Mouse (Mus musculus) embryonic facial prominence, embryonic 14.5 days (tissue): ENCODE measurements around the gene Letmd1. TPM values are rescaled to one million over a fixed set of nuclear protein-coding genes. Genes with fewer than 3 reads are reported as not detected.

ENCODE experiments used
- polyA plus RNA-seq: library from polyadenylated mRNA; unstranded; fragments of >200 nt; fragmentation: Nextera tagmentation; extraction: Ambion mirVana; gene quantifications from 2 replicates; pipeline ENCODE4 v1.2.1, GENCODE M21; 2014

The Letmd1 gene
- polyA plus RNA-seq, 1 experiment from 2014 or later = 26.6 TPM

Other genes starting within 250 kb of the Letmd1 start
- gene Atf1, start 241.2 kb upstream of the Letmd1 start, polyA plus RNA-seq = 33.3 and 33.5 TPM in 2 replicates
- not detected in 2 replicates for gene Tmprss12, start 188.2 kb upstream of the Letmd1 start, polyA plus RNA-seq
- gene Mettl7a1, start 164.9 kb upstream of the Letmd1 start, polyA plus RNA-seq = 3.4 TPM in 2 replicates
- gene Mettl7a3, start 134.1 kb upstream of the Letmd1 start, polyA plus RNA-seq = 0.43 and 0.50 TPM in 2 replicates
- 0.34 TPM in 1 of 2 replicates, not detected in the other for gene Methig1, start 115.9 kb upstream of the Letmd1 start, polyA plus RNA-seq
- not detected in 2 replicates for gene Mettl7a2, start 115.8 kb upstream of the Letmd1 start, polyA plus RNA-seq
- gene Higd1c, start 104.5 kb upstream of the Letmd1 start, polyA plus RNA-seq = not detected in 2 replicates
- gene Gm5475, start 46.9 kb upstream of the Letmd1 start, polyA plus RNA-seq = 0.14 TPM in 1 of 2 replicates, not detected in the other
- 15.5 and 17.0 TPM in 2 replicates for gene Slc11a2, start 44.0 kb upstream of the Letmd1 start, polyA plus RNA-seq
- 15.5 and 17.3 TPM in 2 replicates for gene Csrnp2, start 26.5 kb downstream of the Letmd1 start, polyA plus RNA-seq
- gene Tfcp2, start 83.0 kb downstream of the Letmd1 start, polyA plus RNA-seq = 17.4 and 22.6 TPM in 2 replicates
- 8.3 and 10.1 TPM in 2 replicates for gene Pou6f1, start 131.0 kb downstream of the Letmd1 start, polyA plus RNA-seq
- 185 and 189 TPM in 2 replicates for gene Dazap2, start 146.3 kb downstream of the Letmd1 start, polyA plus RNA-seq
- gene Smagp, start 167.9 kb downstream of the Letmd1 start, polyA plus RNA-seq = 15.8 and 17.2 TPM in 2 replicates
- gene Bin2, start 200.5 kb downstream of the Letmd1 start, polyA plus RNA-seq = 2.3 and 2.4 TPM in 2 replicates
- 2.4 and 3.8 TPM in 2 replicates for gene Cela1, start 218.9 kb downstream of the Letmd1 start, polyA plus RNA-seq